Mouse (Mus musculus) gastrocnemius, postnatal 4 days (tissue): ENCODE measurements at regions not wholly inside any gene's neighbourhood (a gene's known extent, or its start where the extent isn't known, plus 50 kb on each side); places are given as distances from the start of the nearest gene placed in this dataset.
"Not testable (repeated sequence)": the region's sequence is repeated elsewhere in the genome, so short reads cannot be mapped to it uniquely, and the experiment has no call there.

ENCODE experiments used
- DNase-seq, 2 experiments: peaks; one replicate each; pipeline ENCODE4 v3.0.0; 2021 to 2022; ENCODE audit warnings: low spot score in 2 of 2, mixed read lengths in 2 of 2

GRCm38 (mm10) chr14:86322365-86322764, 818.7 kb downstream of the Diaph3 start:
- no peak for DNase-seq

- DNase-seq: no peak
These were observed 825.1 kb downstream of the Diaph3 start for GRCm38 (mm10) chr14:86315974-86316373.

GRCm38 (mm10) chr14:86308949-86309543, 832.0 kb downstream of the Diaph3 start:
- no peak for DNase-seq

GRCm38 (mm10) chr14:86307806-86308205, 833.2 kb downstream of the Diaph3 start:
- DNase-seq: peak in 1 of 2 experiments; percentile 55

GRCm38 (mm10) chr14:86301666-86302065, 839.4 kb downstream of the Diaph3 start:
- DNase-seq: peak in 1 of 2 experiments; percentile 40

- no peak for DNase-seq
These were observed 840.2 kb downstream of the Diaph3 start for GRCm38 (mm10) chr14:86300811-86301210.

- no peak for DNase-seq
These were observed 843.0 kb downstream of the Diaph3 start for GRCm38 (mm10) chr14:86297991-86298390.

GRCm38 (mm10) chr14:86294606-86295005, 846.4 kb downstream of the Diaph3 start:
- DNase-seq: not testable (repeated sequence)

GRCm38 (mm10) chr14:86293804-86294203, 847.2 kb downstream of the Diaph3 start:
- DNase-seq: no peak

- DNase-seq: peak in 1 of 2 experiments; percentile 20
These were observed 847.7 kb downstream of the Diaph3 start for GRCm38 (mm10) chr14:86293371-86293770.

GRCm38 (mm10) chr14:86290556-86290955, 850.5 kb downstream of the Diaph3 start:
- peak in 1 of 2 experiments; percentile 13 for DNase-seq

- DNase-seq: no peak
These were observed 879.3 kb downstream of the Diaph3 start for GRCm38 (mm10) chr14:86261640-86262230.

GRCm38 (mm10) chr14:86254196-86254595, 886.8 kb downstream of the Diaph3 start:
- no peak for DNase-seq

- no peak for DNase-seq
These were observed 889.4 kb downstream of the Diaph3 start for GRCm38 (mm10) chr14:86251617-86252016.

- no peak for DNase-seq
These were observed 893.3 kb downstream of the Diaph3 start for GRCm38 (mm10) chr14:86247686-86248085.

GRCm38 (mm10) chr14:86246770-86247169, 894.3 kb downstream of the Diaph3 start:
- DNase-seq: no peak

GRCm38 (mm10) chr14:86243662-86244061, 897.4 kb downstream of the Diaph3 start:
- DNase-seq: no peak

- no peak for DNase-seq
These were observed 898.2 kb downstream of the Diaph3 start for GRCm38 (mm10) chr14:86242836-86243235.

GRCm38 (mm10) chr14:86239090-86239489, 901.9 kb downstream of the Diaph3 start:
- no peak for DNase-seq

GRCm38 (mm10) chr14:86233305-86233704, 907.7 kb downstream of the Diaph3 start:
- no peak for DNase-seq

- no peak for DNase-seq
These were observed 910.4 kb downstream of the Diaph3 start for GRCm38 (mm10) chr14:86230609-86231008.

GRCm38 (mm10) chr14:86229755-86230154, 911.3 kb downstream of the Diaph3 start:
- DNase-seq: no peak

- DNase-seq: no peak
These were observed 925.3 kb downstream of the Diaph3 start for GRCm38 (mm10) chr14:86215711-86216110.
